Mouse (Mus musculus) hindbrain, embryonic 12.5 days (tissue): Measurements from ENCODE around the gene Polr3e. TPM values are rescaled to one million over a fixed set of nuclear protein-coding genes. Genes with fewer than 3 reads are reported as not detected.
"Not testable (repeated sequence)": the region's sequence is repeated elsewhere in the genome, so short reads cannot be mapped to it uniquely, and the experiment has no call there.

ENCODE experiments used
- ATAC-seq: fragments of 200-750 bp; cut with Nextera tagmentation; 2 replicates; pipeline ENCODE4 v1.8.0; 2017; ENCODE audit warnings: moderate TSS enrichment; ENCODE audit not compliant: low FRiP score
- H3K27ac ChIP-seq: fragments of 300-500 bp; sonication (generic); 2 replicates; pipeline ENCODE4 v1.5.1; 2016; ENCODE audit warnings: mild to moderate bottlenecking
- H3K27me3 ChIP-seq: fragments of 300-500 bp; sonication (generic); 2 replicates; pipeline ENCODE4 v1.6.1; 2016; ENCODE audit warnings: mild to moderate bottlenecking
- H3K36me3 ChIP-seq: fragments of 300-500 bp; sonication (generic); 2 replicates; pipeline ENCODE4 v1.6.1; 2016; ENCODE audit warnings: mild to moderate bottlenecking
- H3K4me1 ChIP-seq: fragments of 300-500 bp; sonication (generic); 2 replicates; pipeline ENCODE4 v1.6.1; 2016
- H3K4me2 ChIP-seq: fragments of 300-500 bp; sonication (generic); replicated peaks from 2 replicates; pipeline ENCODE4 v1.6.1; 2016; ENCODE audit warnings: mild to moderate bottlenecking
- H3K4me3 ChIP-seq: fragments of 300-500 bp; sonication (generic); 2 replicates; pipeline ENCODE4 v1.5.1; 2016; ENCODE audit warnings: mild to moderate bottlenecking
- H3K9ac ChIP-seq: fragments of 300-500 bp; sonication (generic); 2 replicates; pipeline ENCODE4 v1.6.1; 2016; ENCODE audit warnings: mild to moderate bottlenecking, moderate library complexity
- H3K9me3 ChIP-seq: fragments of 300-500 bp; sonication (generic); replicated peaks from 2 replicates; pipeline ENCODE4 v1.6.1; 2016; ENCODE audit warnings: mild to moderate bottlenecking
- WGBS: fragments of 180-500 bp; shearing (Covaris S2); methylation state at CpG from one replicate; pipeline ENCODE4 v1.1.7; 2016; 5-methylcytosine and 5-hydroxymethylcytosine counted together
- polyA plus RNA-seq: library from polyadenylated mRNA; unstranded; fragments of >200 nt; fragmentation: Nextera tagmentation; extraction: Ambion mirVana; gene quantifications from 2 replicates; pipeline ENCODE4 v1.2.1, GENCODE M21; 2016

Polr3e gene
- polyA plus RNA-seq, 1 experiment from 2014 or later = 29.2 TPM

DNA sequence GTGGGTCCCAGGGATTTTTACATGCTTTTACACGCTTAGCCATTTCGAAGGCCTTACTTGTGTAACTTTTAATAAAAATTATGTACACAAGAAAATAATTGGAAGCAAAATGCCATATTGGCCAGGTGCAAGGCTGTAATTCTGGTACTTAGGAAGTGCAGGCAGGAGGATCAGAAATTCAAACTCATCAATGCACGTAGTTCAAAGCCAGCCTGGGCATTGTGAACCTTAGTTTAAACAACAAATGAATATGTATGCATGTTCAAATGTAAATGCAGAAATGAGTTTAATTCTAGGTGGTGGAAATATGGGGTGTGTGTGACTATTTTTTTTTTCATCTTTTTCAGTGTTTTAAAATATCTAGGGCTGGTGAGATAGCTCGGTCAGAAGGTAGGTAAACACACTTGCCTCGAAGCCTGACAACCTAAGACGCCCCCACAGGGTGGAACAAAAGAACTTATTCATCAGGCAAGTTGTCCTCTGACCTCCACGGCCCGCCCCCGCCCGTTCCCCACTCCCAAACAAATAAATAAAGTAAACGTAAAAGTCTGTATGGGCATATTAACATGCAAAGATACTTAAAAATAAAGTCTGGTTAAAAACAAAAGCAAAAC, 1.2 kb upstream of the Polr3e start:
- H3K27me3 ChIP-seq = no peaks in the 10 kb centered on the region
- H3K36me3 ChIP-seq = no peaks in the 10 kb centered on the region
- 22% methylated on average over 11 of the region's 11 CpGs for WGBS
- no peak overlapping the region for H3K9ac ChIP-seq
- H3K27ac ChIP-seq = no peak overlapping the region
- peaks cover 5% of the 10 kb centered on the region for H3K4me1 ChIP-seq
- no peak for ATAC-seq
- H3K4me2 ChIP-seq = no peak overlapping the region; the same call in 1 of the 2 replicates
- no peak overlapping the region for H3K4me3 ChIP-seq
- H3K9me3 ChIP-seq = no peaks in the 10 kb centered on the region

DNA sequence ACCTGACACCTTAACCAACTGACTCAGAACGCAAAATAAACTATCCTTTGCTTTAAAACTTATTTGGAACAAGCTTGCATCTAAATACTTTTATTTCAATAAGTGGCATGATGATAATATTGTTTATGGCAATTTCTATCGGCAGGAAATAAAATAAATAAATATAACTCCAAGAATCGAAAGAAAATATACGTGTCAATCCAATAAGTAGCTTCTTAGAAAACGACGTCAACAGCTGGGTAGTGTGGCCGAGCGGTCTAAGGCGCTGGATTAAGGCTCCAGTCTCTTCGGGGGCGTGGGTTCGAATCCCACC, 309 bp upstream of the Polr3e start:
- no peaks in the 10 kb centered on the region for H3K9me3 ChIP-seq
- WGBS = 9% methylated on average over 12 of the region's 12 CpGs
- no peaks in the 10 kb centered on the region for H3K36me3 ChIP-seq
- H3K4me2 ChIP-seq = peak overlapping the region; percentile 71
- peak; percentile 92 for ATAC-seq
- H3K27me3 ChIP-seq = no peaks in the 10 kb centered on the region
- H3K27ac ChIP-seq = no peak overlapping the region
- peak overlapping the region; percentile 99 for H3K4me3 ChIP-seq
- H3K9ac ChIP-seq = no peak overlapping the region
- H3K4me1 ChIP-seq = peaks cover 5% of the 10 kb centered on the region

GRCm38 (mm10) chr7:120918526-120918962, 1.0 kb downstream of the Polr3e start:
- Histone ChIP-seq H3K9me3 (no peaks in the 10 kb centered on the region), H3K27ac (peak overlapping the region; percentile 85), H3K9ac (peak overlapping the region; percentile 92), H3K4me2 (peak overlapping the region; percentile 71), H3K4me1 (peaks cover 5% of the 10 kb centered on the region), H3K36me3 (0 out of 2 replicates have a peak, but pooled peaks cover 3% of the 10 kb centered on the region), H3K27me3 (no peaks in the 10 kb centered on the region), H3K4me3 (peak overlapping the region; percentile 99)
- ATAC-seq = peak; percentile 56
- WGBS = 9% methylated on average over 10 of the region's 10 CpGs

DNA sequence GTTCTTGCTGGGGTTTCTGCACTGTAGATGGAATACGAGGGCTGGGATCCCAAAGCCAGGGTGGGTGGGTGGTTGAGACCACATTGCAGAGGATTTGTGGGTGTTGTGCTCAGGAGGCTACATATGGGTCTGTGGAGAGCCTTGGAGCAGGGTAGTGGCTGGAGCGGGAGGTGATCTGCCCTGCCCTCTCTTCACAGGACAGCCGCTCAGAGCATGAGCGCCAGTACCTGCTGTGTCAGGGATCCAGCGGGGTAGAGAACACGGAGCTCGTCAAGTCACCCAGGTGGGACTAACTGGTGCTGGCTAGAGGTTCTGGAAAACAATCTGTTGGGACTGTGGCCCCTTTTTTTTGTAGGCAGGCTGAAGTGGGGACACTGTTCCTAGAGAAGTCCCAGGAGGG, 15.6 kb downstream of the Polr3e start:
- H3K27me3 ChIP-seq = no peaks in the 10 kb centered on the region
- no peak overlapping the region for H3K4me2 ChIP-seq
- WGBS = 94% methylated on average over 7 of the region's 7 CpGs
- H3K4me1 ChIP-seq = no peaks in the 10 kb centered on the region
- H3K36me3 ChIP-seq = peaks cover 84% of the 10 kb centered on the region
- no peaks in the 10 kb centered on the region for H3K9me3 ChIP-seq
- no peak overlapping the region for H3K9ac ChIP-seq
- no peak overlapping the region for H3K4me3 ChIP-seq
- no peak overlapping the region for H3K27ac ChIP-seq
- ATAC-seq = no peak

DNA sequence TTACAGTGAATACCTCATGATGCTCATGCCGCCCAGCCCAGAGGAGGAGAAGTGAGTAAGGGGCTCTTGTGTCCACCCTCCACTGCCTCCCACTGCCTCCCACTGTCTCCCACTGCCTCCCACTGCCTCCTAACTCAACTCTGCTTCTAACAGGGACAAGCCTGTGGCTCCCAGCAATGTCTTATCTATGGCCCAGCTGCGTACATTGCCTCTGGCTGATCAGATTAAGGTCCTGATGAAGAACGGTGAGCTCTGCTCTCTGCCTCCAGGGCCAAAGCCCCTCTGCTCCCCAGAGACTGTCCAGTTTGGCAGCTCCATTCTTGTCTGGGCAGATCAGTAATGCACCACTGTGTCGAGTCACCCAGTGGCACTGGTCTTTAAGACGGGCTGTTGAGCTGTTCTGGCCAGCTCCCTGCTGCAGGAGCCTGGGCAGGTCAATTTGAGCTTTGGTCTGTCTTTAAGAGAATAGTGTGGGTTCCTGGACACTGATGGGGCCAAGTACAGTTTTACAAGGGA, 16.2 kb downstream of the Polr3e start:
- no peak overlapping the region for H3K4me2 ChIP-seq
- H3K4me1 ChIP-seq = no peaks in the 10 kb centered on the region
- ATAC-seq = no peak
- H3K4me3 ChIP-seq = no peak overlapping the region
- no peaks in the 10 kb centered on the region for H3K9me3 ChIP-seq
- H3K9ac ChIP-seq = no peak overlapping the region
- no peak overlapping the region for H3K27ac ChIP-seq
- peaks cover 84% of the 10 kb centered on the region for H3K36me3 ChIP-seq
- WGBS = 84% methylated on average over 4 of the region's 5 CpGs
- H3K27me3 ChIP-seq = no peaks in the 10 kb centered on the region

GRCm38 (mm10) chr7:120934716-120935115, 17.2 kb downstream of the Polr3e start:
- H3K4me3 ChIP-seq = no peak overlapping the region
- no peak overlapping the region for H3K4me2 ChIP-seq
- no peak for ATAC-seq
- H3K36me3 ChIP-seq = peaks cover 85% of the 10 kb centered on the region
- no peaks in the 10 kb centered on the region for H3K27me3 ChIP-seq
- H3K9me3 ChIP-seq = no peaks in the 10 kb centered on the region
- no peak overlapping the region for H3K9ac ChIP-seq
- 36% methylated on average over 5 of the region's 5 CpGs for WGBS
- no peaks in the 10 kb centered on the region for H3K4me1 ChIP-seq
- H3K27ac ChIP-seq = no peak overlapping the region

DNA sequence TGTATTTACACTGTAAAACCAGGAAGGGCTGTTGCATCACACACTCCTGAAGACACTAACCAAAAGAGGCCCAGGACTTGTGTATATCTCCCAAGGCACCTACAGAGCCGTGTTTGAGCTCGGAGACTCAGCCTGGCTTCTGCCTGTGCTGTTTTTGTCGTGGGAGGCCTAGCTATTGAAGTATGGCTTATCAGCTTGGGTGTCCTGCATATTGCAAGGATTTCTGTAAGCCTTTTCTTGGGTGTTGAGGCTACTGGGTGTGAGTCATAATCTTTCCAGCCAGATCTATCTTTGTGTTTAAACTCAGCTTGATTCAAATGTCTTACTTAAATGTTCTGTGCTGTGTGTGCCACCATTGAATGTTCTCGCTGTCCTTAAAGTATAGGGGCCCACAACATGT, 19.0 kb downstream of the Polr3e start:
- Histone ChIP-seq H3K4me1 (no peaks in the 10 kb centered on the region), H3K27me3 (no peaks in the 10 kb centered on the region), H3K4me3 (no peak overlapping the region), H3K9me3 (no peaks in the 10 kb centered on the region), H3K4me2 (no peak overlapping the region), H3K27ac (no peak overlapping the region), H3K36me3 (peaks cover 86% of the 10 kb centered on the region), H3K9ac (no peak overlapping the region)
- no peak for ATAC-seq
- WGBS = 95% methylated on average over 4 of the region's 4 CpGs

DNA sequence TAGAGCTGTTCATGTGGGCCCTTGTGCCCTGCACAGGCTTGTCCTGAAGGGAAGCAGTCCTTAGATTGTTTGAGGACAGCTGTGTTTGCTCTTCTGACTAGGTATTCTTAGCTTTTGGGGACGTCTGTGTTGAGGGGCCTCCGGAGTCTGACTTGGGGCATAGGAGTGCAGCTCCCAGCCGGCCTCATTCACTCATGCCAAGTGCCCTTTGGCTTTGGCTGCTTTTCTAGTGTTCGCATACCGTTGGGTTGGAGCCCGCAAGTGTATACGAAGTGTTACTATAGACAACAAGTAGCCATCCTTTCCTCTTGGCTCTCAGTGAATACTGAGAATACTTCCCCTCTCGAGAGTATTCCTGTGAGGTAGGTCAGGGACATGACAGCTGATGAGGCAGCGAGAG, 20.7 kb downstream of the Polr3e start:
- no peaks in the 10 kb centered on the region for H3K4me1 ChIP-seq
- no peaks in the 10 kb centered on the region for H3K27me3 ChIP-seq
- ATAC-seq = no peak; the same call in 1 of the 2 replicates
- no peak overlapping the region for H3K9ac ChIP-seq
- H3K36me3 ChIP-seq = peaks cover 83% of the 10 kb centered on the region
- H3K27ac ChIP-seq = no peak overlapping the region
- WGBS = 90% methylated on average over 9 of the region's 9 CpGs
- no peak overlapping the region for H3K4me3 ChIP-seq
- H3K9me3 ChIP-seq = no peaks in the 10 kb centered on the region
- H3K4me2 ChIP-seq = no peak overlapping the region

- Histone ChIP-seq H3K4me3 (no peak overlapping the region), H3K4me1 (no peaks in the 10 kb centered on the region), H3K9ac (no peak overlapping the region), H3K9me3 (no peaks in the 10 kb centered on the region), H3K27ac (no peak overlapping the region), H3K27me3 (no peaks in the 10 kb centered on the region), H3K4me2 (no peak overlapping the region), H3K36me3 (peaks cover 80% of the 10 kb centered on the region)
- ATAC-seq = no peak
- 93% methylated on average over 12 of the region's 12 CpGs for WGBS
Measured at GRCm38 (mm10) chr7:120940343-120940742, 22.8 kb downstream of the Polr3e start.

GRCm38 (mm10) chr7:120941214-120941613, 23.7 kb downstream of the Polr3e start:
- Histone ChIP-seq H3K27ac (no peak overlapping the region), H3K4me1 (no peaks in the 10 kb centered on the region), H3K4me3 (no peak overlapping the region), H3K9ac (no peak overlapping the region), H3K36me3 (peaks cover 77% of the 10 kb centered on the region), H3K27me3 (no peaks in the 10 kb centered on the region), H3K9me3 (no peaks in the 10 kb centered on the region), H3K4me2 (no peak overlapping the region)
- 91% methylated on average over 6 of the region's 6 CpGs for WGBS
- no peak for ATAC-seq

DNA sequence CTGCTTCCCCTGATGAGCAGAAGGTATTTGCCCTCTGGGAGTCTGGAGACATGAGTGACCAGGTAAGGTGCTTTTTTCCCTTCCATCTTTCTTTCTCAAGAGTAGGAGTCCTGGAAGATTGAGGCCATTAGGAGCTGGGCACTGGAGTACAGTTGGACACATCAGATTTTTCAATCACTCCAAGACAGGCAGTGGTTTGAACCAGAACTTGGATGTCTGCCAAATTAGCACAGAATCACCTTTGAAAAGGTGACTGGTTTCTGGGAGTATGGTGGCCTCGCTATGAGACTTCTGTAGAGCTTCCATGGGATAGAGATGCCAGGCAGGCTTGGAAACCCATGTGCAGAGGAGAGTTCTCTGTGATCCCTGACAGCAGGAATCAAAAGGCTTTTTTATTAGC, 25.0 kb downstream of the Polr3e start:
- H3K4me1 ChIP-seq = no peaks in the 10 kb centered on the region
- no peak overlapping the region for H3K4me3 ChIP-seq
- no peaks in the 10 kb centered on the region for H3K9me3 ChIP-seq
- H3K36me3 ChIP-seq = peaks cover 73% of the 10 kb centered on the region
- no peaks in the 10 kb centered on the region for H3K27me3 ChIP-seq
- no peak overlapping the region for H3K27ac ChIP-seq
- no peak overlapping the region for H3K4me2 ChIP-seq
- H3K9ac ChIP-seq = no peak overlapping the region
- WGBS = 90% methylated on average over 1 of the region's 1 CpGs
- ATAC-seq = no peak

- Histone ChIP-seq H3K27me3 (no peaks in the 10 kb centered on the region), H3K4me2 (no peak overlapping the region), H3K9me3 (no peaks in the 10 kb centered on the region), H3K4me3 (no peak overlapping the region), H3K36me3 (peaks cover 69% of the 10 kb centered on the region), H3K9ac (no peak overlapping the region), H3K4me1 (no peaks in the 10 kb centered on the region), H3K27ac (no peak overlapping the region)
- no peak for ATAC-seq
- 78% methylated on average over 4 of the region's 8 CpGs for WGBS
Measured at GRCm38 (mm10) chr7:120943936-120944509, 26.5 kb downstream of the Polr3e start.

GRCm38 (mm10) chr7:120953591-120953990, 36.0 kb downstream of the Polr3e start:
- H3K9ac ChIP-seq, ATAC-seq, H3K27ac ChIP-seq, H3K27me3 ChIP-seq, H3K4me3 ChIP-seq, H3K9me3 ChIP-seq, H3K4me1 ChIP-seq, H3K4me2 ChIP-seq: not testable (repeated sequence)
- 82% methylated on average over 7 of the region's 7 CpGs for WGBS
- H3K36me3 ChIP-seq = peaks cover 36% of the 10 kb centered on the region
